Mouse (Mus musculus): ENCODE results near the gene Lfng. TPM values are rescaled to one million over a fixed set of nuclear protein-coding genes. Genes with fewer than 3 reads are reported as not detected.

Gene Lfng
- polyA plus RNA-seq, 1 experiment from 2014 or later: 30.9 TPM

DNA sequence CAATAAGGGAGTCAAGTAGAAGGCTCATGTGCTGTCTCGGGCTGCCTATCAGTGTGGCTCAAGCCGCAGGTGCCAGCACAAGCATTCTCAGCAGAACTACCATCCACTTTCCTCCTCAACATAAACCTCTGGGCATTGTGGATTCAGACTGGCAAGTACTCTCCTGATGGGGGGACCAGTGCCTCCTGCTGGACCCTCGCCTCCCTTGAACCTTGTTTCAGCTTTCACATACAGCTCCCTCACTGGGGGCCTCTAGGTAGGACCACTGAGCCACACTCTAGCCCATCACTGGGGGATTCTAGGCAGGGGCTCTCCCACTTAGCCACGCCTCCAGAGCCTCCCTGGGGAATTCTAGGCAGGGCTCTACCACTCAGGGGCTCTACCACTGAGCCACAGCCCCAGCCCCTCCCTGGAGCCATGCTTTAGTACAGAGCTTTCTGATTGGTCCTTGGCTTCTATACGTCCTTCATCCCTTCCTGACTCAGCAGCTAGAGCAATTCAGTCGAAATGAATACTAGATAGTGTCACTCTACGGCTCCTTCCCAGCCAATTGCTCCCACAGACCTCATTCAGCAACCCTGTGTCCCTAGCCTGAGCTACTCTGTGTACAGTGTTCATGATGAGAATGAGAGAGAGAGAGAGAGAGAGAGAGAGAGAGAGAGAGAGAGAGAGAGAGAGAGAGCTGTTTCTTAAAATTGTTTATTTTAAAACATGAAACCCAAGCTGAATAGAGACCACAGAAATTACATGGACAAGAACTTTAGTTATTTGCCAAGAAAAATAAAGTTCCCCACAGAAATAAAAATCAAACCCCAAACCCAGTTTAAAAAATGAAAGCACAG is 13.0 kb downstream of the Lfng start:
- H3K27ac ChIP-seq: peak overlapping the region; percentile 65
- H3K9me3 ChIP-seq: no peaks in the 10 kb centered on the region
- H3K36me3 ChIP-seq (replicated peaks): peaks cover 48% of the 10 kb centered on the region
- no peaks in the 10 kb centered on the region for H3K27me3 ChIP-seq
- H3K4me1 ChIP-seq: peaks cover 18% of the 10 kb centered on the region
- H3K4me2 ChIP-seq: no peak overlapping the region
- ATAC-seq (ENCODE audit: low FRiP score): peak; percentile 31
- WGBS: 57% methylated on average over 7 of the region's 7 CpGs
- H3K9ac ChIP-seq: no peak overlapping the region
- no peak overlapping the region for H3K4me3 ChIP-seq (replicated peaks)

DNA sequence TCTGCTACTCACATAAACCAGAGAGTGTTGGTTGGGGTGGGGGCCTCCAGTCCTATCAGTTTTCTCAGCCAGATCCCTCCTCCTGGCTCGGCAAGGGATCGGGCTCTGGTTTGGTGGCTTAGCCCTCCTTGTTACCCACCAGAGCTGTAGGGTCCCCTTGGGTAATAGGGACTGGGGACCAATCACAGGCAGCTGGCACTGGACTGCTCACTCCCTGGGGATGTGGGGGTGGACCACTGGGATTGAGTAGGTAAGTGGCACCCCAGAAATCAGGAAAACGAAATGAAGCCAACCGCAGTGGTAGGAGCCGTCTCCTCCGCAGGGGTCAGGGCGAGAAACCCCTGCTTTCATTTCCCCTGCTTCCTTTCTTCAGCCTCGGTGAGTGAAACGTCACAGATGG is 14.0 kb downstream of the Lfng start:
- Histone ChIP-seq H3K27me3 (no peaks in the 10 kb centered on the region), H3K9ac (0 out of 2 replicates have a peak overlapping the region, but pooled peaks have one; percentile 12), H3K4me1 (peaks cover 14% of the 10 kb centered on the region; the same call in 1 of the 2 replicates), H3K27ac (peak overlapping the region; percentile 65), H3K4me3 (replicated peaks) (no peak overlapping the region), H3K4me2 (no peak overlapping the region), H3K36me3 (replicated peaks) (peaks cover 53% of the 10 kb centered on the region), H3K9me3 (no peaks in the 10 kb centered on the region)
- 77% methylated on average over 9 of the region's 9 CpGs for WGBS
- no peak for ATAC-seq (ENCODE audit: low FRiP score)

GRCm38 (mm10) chr5:140621517-140621916 is 14.4 kb downstream of the Lfng start:
- Histone ChIP-seq H3K9me3 (no peaks in the 10 kb centered on the region), H3K4me3 (replicated peaks) (no peak overlapping the region), H3K27ac (peak overlapping the region; percentile 65), H3K27me3 (no peaks in the 10 kb centered on the region), H3K4me1 (peaks cover 14% of the 10 kb centered on the region; the same call in 1 of the 2 replicates), H3K9ac (0 out of 2 replicates have a peak overlapping the region, but pooled peaks have one; percentile 12), H3K36me3 (replicated peaks) (peaks cover 57% of the 10 kb centered on the region), H3K4me2 (no peak overlapping the region)
- 85% methylated on average over 9 of the region's 10 CpGs for WGBS
- ATAC-seq (ENCODE audit: low FRiP score): no peak

GRCm38 (mm10) chr5:140622978-140623670 is 16.0 kb downstream of the Lfng start:
- peaks cover 71% of the 10 kb centered on the region for H3K36me3 ChIP-seq (replicated peaks)
- 95% methylated on average over 23 of the region's 23 CpGs for WGBS
- H3K4me3 ChIP-seq (replicated peaks): no peak overlapping the region
- peaks cover 14% of the 10 kb centered on the region; the same call in 1 of the 2 replicates for H3K4me1 ChIP-seq
- no peaks in the 10 kb centered on the region for H3K27me3 ChIP-seq
- no peak overlapping the region for H3K9ac ChIP-seq
- no peak for ATAC-seq (ENCODE audit: low FRiP score)
- peak overlapping the region; percentile 39; the same call in 1 of the 2 replicates for H3K27ac ChIP-seq
- H3K9me3 ChIP-seq: peaks cover 6% of the 10 kb centered on the region; the same call in 1 of the 2 replicates
- no peak overlapping the region for H3K4me2 ChIP-seq

GRCm38 (mm10) chr5:140623791-140624190 is 16.7 kb downstream of the Lfng start:
- WGBS: 84% methylated on average over 4 of the region's 4 CpGs
- Histone ChIP-seq H3K9ac (no peak overlapping the region), H3K27me3 (no peaks in the 10 kb centered on the region), H3K4me1 (peaks cover 14% of the 10 kb centered on the region; the same call in 1 of the 2 replicates), H3K9me3 (peaks cover 11% of the 10 kb centered on the region; the same call in 1 of the 2 replicates), H3K4me2 (no peak overlapping the region), H3K4me3 (replicated peaks) (no peak overlapping the region), H3K36me3 (replicated peaks) (peaks cover 77% of the 10 kb centered on the region), H3K27ac (no peak overlapping the region)
- ATAC-seq (ENCODE audit: low FRiP score): no peak

- H3K4me1 ChIP-seq: peaks cover 14% of the 10 kb centered on the region; the same call in 1 of the 2 replicates
- H3K36me3 ChIP-seq (replicated peaks): peaks cover 82% of the 10 kb centered on the region
- no peak overlapping the region for H3K4me3 ChIP-seq (replicated peaks)
- no peak overlapping the region for H3K27ac ChIP-seq
- ATAC-seq (ENCODE audit: low FRiP score): no peak
- H3K9me3 ChIP-seq: peaks cover 13% of the 10 kb centered on the region; the same call in 1 of the 2 replicates
- no peak overlapping the region for H3K9ac ChIP-seq
- no peak overlapping the region for H3K4me2 ChIP-seq
- WGBS: 93% methylated on average over 5 of the region's 5 CpGs
- no peaks in the 10 kb centered on the region for H3K27me3 ChIP-seq
Measured at GRCm38 (mm10) chr5:140624238-140624637, 17.1 kb downstream of the Lfng start.

DNA sequence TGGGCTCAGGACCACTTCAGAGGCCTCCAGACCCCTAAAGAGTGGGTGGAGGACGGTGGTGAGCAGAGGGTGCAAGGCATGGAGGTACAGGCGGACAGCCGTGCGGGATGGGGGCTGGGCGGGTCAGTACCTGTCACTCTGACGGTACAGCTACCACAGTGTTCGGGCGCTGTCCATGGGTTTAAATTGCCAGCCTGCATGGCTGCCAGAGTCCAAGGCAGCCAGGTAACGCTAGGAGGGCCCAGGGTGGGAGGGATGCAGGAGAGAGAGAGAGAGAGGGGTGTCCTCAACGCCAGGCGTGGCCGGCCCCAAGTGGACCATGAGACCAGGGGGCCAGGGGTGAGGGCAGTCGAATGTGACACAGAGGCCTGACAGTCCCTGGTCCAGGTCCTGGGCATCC is 17.8 kb downstream of the Lfng start:
- Histone ChIP-seq H3K36me3 (replicated peaks) (peaks cover 89% of the 10 kb centered on the region), H3K27me3 (no peaks in the 10 kb centered on the region), H3K9ac (no peak overlapping the region; the same call in 1 of the 2 replicates), H3K4me3 (replicated peaks) (no peak overlapping the region), H3K27ac (no peak overlapping the region; the same call in 1 of the 2 replicates), H3K4me1 (peaks cover 11% of the 10 kb centered on the region; the same call in 1 of the 2 replicates), H3K4me2 (no peak overlapping the region), H3K9me3 (peaks cover 13% of the 10 kb centered on the region; the same call in 1 of the 2 replicates)
- 97% methylated on average over 13 of the region's 13 CpGs for WGBS
- ATAC-seq (ENCODE audit: low FRiP score): no peak

GRCm38 (mm10) chr5:140627580-140627979 is 20.5 kb downstream of the Lfng start:
- no peak overlapping the region for H3K27ac ChIP-seq
- peaks cover 13% of the 10 kb centered on the region; the same call in 1 of the 2 replicates for H3K9me3 ChIP-seq
- 96% methylated on average over 5 of the region's 5 CpGs for WGBS
- no peak for ATAC-seq (ENCODE audit: low FRiP score)
- H3K9ac ChIP-seq: no peak overlapping the region
- no peaks in the 10 kb centered on the region for H3K4me1 ChIP-seq
- H3K27me3 ChIP-seq: no peaks in the 10 kb centered on the region
- no peak overlapping the region for H3K4me2 ChIP-seq
- peaks cover 99% of the 10 kb centered on the region for H3K36me3 ChIP-seq (replicated peaks)
- H3K4me3 ChIP-seq (replicated peaks): no peak overlapping the region

GRCm38 (mm10) chr5:140628995-140629394 is 21.9 kb downstream of the Lfng start:
- WGBS: 93% methylated on average over 9 of the region's 9 CpGs

GRCm38 (mm10) chr5:140633432-140633831 is 26.3 kb downstream of the Lfng start:
- Histone ChIP-seq H3K27me3 (no peaks in the 10 kb centered on the region), H3K9me3 (0 out of 2 replicates have a peak, but pooled peaks cover 6% of the 10 kb centered on the region), H3K9ac (no peak overlapping the region), H3K4me3 (replicated peaks) (no peak overlapping the region), H3K4me2 (no peak overlapping the region), H3K36me3 (replicated peaks) (peaks cover 100% of the 10 kb centered on the region), H3K4me1 (peaks cover 10% of the 10 kb centered on the region), H3K27ac (no peak overlapping the region)
- 91% methylated on average over 7 of the region's 7 CpGs for WGBS
- ATAC-seq (ENCODE audit: low FRiP score): no peak

More at GRCm38 (mm10) chr5:140628995-140629394, 21.9 kb downstream of the Lfng start:
- Histone ChIP-seq H3K27ac (no peak overlapping the region), H3K27me3 (no peaks in the 10 kb centered on the region), H3K4me2 (no peak overlapping the region), H3K4me1 (no peaks in the 10 kb centered on the region), H3K36me3 (replicated peaks) (peaks cover 99% of the 10 kb centered on the region), H3K4me3 (replicated peaks) (no peak overlapping the region), H3K9me3 (peaks cover 13% of the 10 kb centered on the region; the same call in 1 of the 2 replicates), H3K9ac (no peak overlapping the region)
- no peak for ATAC-seq (ENCODE audit: low FRiP score)

DNA sequence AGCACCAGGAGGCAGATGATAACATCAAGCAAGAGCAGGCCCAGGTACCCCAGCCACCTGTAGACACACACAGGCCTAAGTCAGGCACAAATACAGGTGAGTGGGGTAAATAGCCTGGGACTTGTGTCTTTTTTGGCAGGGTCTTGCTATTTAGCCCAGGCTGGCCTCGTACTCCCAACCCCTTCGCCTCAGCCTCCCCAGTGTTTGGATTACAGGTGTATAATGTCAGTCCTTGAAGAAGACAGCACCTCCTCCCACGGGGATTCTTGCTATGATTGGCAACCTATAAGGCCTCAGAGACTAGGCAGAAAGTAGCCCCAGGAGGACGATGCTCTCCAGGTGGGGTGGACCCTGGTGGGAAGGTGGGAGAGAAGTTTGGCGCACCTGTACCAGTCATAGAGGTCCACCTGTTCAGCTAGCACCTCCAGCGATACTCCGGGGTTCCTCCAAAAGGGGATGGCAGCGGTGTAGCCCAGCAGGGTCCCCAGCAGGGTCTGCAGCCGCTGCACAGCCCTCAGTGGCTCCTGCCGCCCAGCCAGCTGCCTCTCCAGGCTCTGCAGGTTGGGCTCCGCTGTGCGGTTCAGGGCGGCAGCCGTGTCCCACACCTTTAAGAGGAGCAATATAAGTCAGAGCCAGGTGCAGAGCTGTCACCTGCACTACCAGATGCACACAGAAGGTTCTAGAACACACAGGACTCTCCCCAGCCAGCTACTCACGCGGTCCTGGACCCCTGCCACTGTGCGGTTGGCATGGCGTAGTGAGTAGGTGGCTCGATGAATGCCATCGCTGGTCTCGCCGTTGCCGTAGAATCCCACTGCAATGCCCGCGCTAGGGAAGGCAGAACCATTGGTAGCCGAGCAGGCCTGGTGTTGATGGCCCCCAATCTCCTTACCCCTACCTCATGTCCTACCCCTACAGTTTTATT is 27.9 kb downstream of the Lfng start:
- Histone ChIP-seq H3K27me3 (no peaks in the 10 kb centered on the region), H3K9ac (0 out of 2 replicates have a peak overlapping the region, but pooled peaks have one; percentile 29), H3K4me2 (no peak overlapping the region), H3K4me3 (replicated peaks) (no peak overlapping the region), H3K4me1 (peaks cover 20% of the 10 kb centered on the region), H3K27ac (no peak overlapping the region), H3K36me3 (replicated peaks) (peaks cover 100% of the 10 kb centered on the region), H3K9me3 (no peaks in the 10 kb centered on the region)
- no peak for ATAC-seq (ENCODE audit: low FRiP score)
- WGBS: 92% methylated on average over 26 of the region's 26 CpGs
